Mouse (Mus musculus): ENCODE measurements at regions not wholly inside any gene's neighbourhood (a gene's known extent, or its start where the extent isn't known, plus 50 kb on each side); places are given as distances from the start of the nearest gene placed in this dataset.

DNA sequence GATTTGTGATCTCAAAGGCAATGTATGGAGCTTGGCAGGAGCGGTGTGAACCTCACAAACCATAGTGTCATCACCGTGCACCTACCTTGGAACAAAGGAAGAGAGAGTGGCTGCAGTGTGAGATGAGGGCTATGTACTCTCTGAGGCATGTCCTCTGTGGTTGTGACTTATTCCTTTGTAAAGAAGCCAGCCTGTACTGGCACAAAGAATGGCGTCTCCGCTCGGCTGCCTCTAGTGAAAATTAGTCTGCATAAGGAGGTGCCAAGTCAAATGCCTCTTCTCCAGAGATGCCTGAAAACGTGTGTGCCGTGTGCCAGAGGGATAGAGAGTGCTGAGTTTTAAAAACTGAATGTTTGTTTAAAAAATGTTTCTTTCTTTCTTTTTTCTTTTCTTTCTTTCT lies 444.0 kb upstream of the Frg1 start:
- DNase-seq (ENCODE audit: low read depth, low spot score) = no peak

DNA sequence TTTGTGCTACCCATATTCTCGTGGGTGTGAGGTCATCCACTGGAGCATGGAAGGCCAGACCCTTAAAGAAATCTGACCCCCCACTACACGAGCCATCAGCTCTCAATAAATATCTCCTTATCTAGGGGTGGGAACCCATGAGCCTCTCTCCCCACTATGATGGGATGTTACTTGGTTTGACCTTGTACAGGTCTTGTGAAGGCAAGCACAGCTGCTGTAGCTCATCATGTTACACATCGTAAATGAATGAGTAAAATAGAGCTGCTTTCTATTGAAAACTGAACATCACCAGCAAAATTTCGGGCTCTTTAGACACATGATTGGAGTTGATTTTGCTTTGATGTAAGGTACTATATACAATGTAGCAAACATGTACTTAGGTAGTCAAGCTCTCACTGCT lies 414.8 kb upstream of the Frg1 start:
- no peak for DNase-seq (ENCODE audit: low read depth, low spot score)

DNA sequence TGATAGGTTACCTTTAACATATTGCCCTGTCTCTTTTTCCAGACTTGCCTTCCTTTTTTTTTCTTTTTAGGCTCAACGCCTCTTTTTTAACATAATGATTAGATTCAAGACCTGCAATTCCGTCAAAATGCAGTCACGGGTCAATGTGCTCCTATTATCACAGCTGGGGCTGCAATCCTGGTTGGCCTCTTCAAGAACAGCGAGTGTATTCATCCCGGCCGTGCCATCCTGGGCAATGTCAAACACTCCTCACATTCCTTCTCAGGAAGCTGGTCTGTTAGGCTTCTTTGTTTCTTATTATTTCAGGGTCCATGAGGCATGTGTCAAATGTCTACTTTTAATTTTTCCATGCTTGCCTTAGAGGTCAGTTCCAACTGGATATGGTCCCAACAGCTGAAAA lies 413.5 kb upstream of the Frg1 start:
- no peak for DNase-seq (ENCODE audit: low read depth, low spot score)

DNA sequence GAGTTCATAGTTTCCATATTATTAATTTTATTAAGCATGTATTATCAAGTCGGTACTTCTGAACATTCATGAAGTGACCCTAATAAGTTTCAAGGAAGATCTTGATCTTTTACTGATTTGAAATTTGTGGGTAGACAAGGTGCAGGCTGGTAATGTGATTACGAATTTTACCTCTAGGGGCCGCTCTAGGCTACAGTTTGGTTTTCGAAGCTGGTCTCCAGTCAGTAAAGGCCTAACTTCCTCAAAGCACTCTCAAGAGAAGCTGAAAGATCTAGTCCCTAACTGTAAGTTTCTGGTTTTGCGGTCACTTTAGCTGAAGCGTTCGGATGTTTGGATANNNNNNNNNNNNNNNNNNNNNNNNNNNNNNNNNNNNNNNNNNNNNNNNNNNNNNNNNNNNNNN lies 408.1 kb upstream of the Frg1 start:
- DNase-seq (ENCODE audit: low read depth, low spot score) = peak; percentile 9

DNA sequence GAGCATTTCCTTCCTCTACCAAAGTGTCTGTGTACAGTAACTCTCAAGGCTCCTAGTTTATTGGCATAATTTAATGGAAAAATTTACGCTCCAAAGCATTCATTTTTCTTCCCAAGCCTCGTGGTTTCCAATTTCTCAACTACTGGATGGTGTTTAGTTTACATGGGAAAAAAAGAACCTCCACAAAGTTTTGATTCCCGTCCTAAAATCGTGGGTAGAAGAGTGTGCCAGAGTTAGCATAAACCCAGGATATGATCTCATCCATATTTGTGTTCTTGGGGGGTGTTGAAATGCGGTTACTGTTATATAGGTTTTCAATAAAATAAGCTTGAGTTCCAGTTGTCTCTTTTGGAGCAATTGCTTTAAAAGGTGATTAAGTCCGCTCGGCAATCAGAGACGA lies 406.2 kb upstream of the Frg1 start:
- no peak for DNase-seq (ENCODE audit: low read depth, low spot score)

DNA sequence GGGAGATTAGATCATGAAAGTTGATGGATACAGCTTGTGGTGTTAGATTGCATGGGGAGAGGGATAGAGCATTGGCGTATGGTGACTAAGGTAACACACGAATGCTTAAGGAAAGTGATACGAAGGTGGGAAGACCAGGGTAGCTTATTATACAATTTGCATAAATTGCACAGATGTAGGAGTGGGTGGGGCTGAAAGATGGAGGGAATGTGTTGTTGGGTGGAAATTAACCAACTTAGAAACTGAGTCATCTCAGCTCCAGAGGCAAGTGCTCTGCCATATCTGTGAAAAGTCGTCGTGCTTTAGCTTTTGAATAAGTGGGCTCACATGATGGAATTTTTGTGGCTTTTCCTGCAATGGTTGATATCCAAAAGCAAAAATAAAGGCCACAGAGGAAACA lies 404.8 kb upstream of the Frg1 start:
- no peak for DNase-seq (ENCODE audit: low read depth, low spot score)

DNA sequence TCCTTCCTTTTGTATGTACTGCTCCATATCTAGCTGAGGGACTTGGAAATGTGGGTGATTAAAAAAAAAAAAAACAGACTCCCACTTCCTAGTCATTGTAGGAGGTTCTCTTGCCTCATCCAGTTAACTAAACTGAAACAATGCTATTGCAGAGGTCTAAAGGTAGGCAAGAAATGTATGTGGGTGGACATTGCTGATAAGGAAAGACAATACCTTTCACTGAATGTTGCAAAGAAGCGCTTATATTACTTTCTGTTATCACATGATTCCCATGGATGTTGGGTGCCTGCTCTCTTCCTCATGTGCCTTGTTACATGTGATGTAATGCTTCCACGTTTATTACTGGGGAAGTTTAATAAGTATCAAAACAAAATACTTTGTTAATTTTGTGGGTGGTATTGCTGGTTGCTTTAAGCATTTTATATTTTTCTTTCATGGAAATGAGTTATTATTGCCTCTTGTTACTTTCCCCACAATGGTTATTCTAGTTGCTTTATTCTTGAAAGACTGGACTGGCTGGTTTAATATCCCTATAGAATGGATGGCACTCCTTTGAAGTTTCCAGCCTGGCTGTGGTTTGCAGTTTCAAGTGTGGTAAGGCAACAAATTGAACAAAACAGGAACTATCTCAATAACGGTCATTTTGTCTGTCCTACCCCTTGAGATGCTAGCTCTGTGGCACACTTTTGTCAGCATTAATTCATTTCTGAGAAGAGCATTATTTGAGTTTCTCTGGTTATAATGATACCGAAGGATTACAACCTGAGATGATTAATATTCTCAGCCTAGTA lies 403.9 kb upstream of the Frg1 start:
- DNase-seq (ENCODE audit: low read depth, low spot score) = no peak

DNA sequence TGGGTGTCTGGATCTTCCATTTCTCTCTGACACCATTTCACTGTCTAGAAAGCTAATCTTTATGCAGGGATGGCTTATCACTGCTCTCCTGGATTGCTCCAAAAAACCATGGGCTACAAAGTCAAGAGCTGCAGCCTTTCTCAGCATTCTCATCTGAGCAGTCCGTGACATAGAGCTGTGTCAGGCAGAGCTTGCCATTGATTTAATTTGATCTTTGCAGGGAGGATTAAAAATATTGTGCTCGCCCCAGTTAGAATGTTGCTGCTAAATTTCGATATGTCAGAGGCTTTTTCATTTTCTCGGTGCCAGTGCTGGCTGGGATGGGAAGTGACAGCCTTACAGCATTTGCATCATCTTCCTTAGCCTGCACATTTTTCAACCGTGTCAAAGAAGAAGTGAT lies 401.7 kb upstream of the Frg1 start:
- no peak for DNase-seq (ENCODE audit: low read depth, low spot score)

DNA sequence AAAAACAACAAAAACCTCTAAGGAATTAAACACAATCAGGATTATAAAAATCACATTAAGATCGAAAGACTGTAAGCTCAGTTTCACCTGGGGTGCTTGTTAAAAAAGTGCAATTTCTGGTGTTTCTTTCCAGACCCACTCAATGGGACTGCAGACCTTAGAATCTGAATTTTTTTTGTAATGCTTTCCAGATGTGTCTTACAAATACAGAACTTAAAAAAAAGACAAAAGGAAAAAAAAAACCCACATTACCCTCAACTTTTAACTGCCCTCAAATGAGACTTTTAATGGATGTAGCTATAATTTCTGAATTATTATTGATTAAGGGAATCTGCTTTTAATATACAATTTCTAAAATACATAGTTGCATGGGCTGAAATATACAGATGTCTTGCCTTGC lies 401.2 kb upstream of the Frg1 start:
- DNase-seq (ENCODE audit: low read depth, low spot score) = no peak

DNA sequence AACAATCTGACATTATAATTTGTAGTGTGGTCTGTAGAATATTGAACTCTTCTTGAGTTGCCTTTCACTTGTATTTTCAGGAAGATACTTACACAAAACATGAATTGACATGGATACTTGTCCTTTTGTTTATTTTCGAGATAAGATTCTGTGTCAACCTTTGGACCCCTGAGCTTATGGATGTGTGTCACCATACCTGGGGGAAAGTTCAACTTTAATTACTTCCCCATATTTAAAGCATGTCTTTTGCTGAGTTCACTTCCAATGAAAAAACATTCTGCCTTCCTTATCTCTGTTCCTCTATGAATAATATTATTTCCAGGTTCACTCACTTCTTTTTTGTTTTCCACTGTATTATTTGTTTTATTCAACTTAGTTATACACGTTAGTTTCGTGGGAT lies 398.4 kb upstream of the Frg1 start:
- no peak for DNase-seq (ENCODE audit: low read depth, low spot score)

DNA sequence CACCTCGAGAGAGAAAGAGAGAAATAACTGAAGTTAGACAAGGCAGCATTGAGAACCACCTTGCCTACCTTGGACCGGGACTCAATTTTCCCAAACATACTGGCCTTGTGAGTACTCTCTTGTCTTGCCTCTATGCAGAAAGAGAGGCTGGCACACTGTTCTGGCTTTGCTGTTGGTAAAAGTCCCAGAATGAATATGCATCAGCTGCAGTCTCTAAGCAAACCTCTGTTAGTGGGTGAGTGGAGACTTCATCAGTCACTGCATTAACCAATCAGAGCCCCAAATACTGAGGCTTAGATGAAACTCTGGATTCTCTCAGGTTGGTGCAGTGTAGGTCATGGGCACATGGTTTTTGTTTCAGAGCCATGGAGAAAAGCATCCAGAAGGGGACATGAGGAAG lies 378.8 kb upstream of the Frg1 start:
- no peak for DNase-seq (ENCODE audit: low read depth, low spot score)

DNA sequence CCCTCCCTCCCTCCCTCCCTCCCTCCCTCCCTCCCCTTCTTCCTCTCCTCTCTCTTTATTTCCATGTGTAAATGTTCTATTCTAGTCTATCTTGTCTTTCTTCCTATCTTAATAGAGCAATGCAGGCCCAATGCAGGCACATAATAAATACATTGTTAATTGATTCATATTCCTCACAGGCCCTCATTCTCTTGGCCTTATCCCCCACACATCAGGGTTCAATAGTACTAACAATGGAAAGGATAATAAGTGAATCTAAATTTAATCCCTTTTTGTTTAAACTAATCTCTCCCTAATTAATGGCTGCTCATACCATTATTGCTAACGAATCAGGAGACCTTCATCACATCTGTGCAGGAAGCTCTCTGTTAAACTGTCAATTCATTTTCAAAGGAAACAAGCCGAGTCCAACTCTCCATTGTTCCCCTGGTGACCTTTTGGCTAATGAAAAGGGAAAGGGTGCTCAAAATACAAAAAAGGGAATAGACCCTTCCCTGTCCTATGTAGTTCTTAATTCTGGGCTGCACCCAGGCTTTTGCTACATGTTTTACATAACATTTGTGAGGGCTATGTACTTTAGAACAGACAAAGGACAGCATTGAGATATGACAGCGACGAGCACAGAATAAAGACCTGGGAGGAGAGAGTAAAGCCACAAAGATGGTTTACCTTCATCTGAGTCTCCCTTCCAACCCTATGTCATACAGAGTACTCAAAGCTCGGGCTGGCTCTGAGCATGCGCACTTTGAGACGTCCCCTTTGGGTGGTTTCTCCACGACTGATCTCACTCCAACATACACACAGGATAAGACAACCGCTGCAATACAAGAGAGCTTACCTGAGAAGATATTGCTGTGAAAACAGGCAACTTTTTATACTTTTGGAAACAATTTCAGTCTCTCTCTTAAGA lies 370.3 kb upstream of the Frg1 start:
- DNase-seq (ENCODE audit: low read depth, low spot score) = no peak

DNA sequence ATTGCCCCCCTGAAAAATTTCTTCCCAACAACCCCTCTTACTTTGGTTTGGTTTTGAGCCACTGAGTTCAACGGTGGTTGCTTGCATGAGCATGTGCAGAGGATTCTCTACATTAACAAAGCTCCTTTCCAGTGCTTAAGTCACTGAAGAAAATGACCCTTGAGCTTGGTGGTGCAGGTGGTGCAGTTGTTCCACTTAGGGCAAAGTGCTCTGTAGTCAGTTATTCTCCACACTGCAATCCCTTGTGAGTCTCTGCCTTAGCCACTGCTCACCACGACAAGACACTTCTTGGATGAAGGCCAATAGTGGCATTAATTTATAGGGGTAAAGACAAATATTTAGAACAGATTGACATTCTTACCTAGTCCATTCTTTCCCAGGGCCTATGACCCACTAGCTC lies 369.1 kb upstream of the Frg1 start:
- no peak for DNase-seq (ENCODE audit: low read depth, low spot score)

DNA sequence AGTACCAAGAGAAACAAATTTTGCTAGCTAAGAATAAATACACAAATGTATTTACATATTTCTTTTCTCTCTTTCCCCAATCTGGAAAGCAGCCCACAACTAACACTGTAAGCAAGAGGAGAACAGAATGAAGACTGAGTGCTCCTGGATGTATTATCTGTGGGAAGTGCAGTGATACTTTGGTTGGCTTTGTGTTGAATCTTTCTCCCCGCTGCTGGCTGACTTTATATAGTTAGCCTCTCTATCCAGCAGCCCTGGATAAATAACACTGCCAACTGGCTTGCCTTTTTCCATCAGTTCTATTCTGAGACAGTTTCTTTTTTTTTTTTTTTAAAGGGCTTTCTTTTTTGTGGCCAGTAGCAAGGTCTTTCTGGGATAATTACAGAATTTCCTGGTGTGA lies 366.0 kb upstream of the Frg1 start:
- DNase-seq (ENCODE audit: low read depth, low spot score) = no peak

DNA sequence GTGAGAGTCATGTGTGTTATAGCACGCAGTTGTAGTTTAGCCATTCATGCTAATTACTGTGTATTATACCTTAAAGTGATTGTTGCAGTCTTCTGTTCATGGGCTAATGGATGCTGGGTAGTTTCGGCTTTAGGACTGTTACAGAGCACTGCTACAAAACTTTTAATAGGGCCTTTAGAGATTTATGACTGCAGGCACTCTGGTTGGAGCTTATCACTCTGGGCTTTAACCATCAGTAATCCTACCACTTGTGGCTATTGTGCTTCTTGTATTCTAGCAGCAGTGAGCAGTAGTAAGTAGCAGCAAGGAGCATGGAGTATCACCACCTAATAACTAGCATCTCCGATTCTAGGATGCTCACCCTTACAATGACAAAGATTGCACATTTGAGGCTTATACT lies 362.6 kb upstream of the Frg1 start:
- no peak for DNase-seq (ENCODE audit: low read depth, low spot score)

DNA sequence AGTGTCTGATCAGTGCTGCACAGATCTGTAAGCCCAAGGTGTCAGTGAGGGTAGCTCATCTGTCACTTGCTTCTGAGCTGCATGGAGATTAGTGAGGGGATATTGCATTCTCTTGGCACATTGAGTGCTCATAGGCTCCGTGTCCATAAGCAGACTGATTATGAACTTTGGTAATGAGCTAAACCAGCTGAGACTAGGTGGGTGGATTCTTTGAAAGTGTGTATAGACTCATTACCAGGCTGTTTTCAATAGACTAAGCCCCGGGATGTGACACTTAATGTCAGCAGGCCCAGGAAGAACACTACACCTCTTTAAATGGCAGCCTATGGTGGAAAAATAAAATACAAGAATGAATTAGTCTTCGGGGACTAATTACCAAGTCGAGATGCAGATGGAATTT lies 354.9 kb upstream of the Frg1 start:
- DNase-seq (ENCODE audit: low read depth, low spot score) = no peak

DNA sequence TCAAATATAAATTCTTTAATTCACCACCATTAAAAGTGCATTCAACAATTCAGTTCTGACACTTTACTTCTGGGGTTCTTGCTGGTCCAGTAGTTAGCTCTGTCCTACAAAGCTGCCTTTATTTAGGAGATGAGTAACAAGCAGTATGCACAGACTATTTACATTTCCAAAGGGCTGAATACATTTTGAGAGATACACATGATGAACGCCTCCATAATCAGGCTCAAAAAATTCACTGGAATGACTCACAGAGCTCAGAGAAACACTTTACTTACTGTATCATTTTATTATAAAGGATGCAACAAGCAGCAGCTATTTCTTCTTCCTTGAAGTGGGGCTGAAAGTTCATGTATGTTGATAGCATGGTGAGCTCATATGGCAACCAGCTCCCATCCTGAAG lies 336.6 kb upstream of the Frg1 start:
- no peak for DNase-seq (ENCODE audit: low read depth, low spot score)

DNA sequence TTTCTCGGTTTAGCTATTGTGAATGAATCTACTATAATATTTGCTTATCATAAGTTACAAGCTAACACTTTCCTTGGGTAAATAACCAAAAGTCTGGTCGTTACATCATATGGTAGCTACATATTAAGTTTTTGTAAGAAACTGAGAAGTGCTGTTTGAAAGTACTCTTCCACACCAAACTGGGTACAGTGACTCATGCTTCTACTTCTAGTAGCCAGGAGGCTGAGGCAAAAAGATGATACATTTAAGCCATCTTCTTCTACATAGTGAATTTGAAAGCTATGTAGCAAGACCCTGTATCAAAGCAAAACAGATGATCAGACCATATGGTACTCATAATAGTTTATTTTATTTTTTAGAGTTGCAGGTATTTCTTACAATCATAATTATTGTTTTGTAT lies 335.8 kb upstream of the Frg1 start:
- no peak for DNase-seq (ENCODE audit: low read depth, low spot score)

DNA sequence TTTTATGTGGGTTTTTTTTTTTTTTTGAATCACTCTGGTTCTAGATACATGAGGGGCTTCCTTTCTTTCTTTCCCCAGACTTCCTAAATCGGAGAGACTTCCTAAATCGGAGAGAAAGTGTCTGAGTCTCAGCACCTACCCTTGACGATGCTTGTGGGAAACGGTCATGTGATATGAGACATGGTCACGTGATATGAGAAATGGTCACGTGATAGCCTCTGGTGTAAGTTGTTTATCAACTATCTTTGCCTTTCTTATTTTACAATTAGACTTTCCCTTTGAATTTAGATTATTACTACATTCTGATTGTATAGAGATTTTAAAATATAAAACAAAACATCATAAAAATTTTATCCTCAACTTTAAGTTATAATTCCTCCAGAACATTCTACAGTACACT lies 330.1 kb upstream of the Frg1 start:
- DNase-seq (ENCODE audit: low read depth, low spot score) = no peak

DNA sequence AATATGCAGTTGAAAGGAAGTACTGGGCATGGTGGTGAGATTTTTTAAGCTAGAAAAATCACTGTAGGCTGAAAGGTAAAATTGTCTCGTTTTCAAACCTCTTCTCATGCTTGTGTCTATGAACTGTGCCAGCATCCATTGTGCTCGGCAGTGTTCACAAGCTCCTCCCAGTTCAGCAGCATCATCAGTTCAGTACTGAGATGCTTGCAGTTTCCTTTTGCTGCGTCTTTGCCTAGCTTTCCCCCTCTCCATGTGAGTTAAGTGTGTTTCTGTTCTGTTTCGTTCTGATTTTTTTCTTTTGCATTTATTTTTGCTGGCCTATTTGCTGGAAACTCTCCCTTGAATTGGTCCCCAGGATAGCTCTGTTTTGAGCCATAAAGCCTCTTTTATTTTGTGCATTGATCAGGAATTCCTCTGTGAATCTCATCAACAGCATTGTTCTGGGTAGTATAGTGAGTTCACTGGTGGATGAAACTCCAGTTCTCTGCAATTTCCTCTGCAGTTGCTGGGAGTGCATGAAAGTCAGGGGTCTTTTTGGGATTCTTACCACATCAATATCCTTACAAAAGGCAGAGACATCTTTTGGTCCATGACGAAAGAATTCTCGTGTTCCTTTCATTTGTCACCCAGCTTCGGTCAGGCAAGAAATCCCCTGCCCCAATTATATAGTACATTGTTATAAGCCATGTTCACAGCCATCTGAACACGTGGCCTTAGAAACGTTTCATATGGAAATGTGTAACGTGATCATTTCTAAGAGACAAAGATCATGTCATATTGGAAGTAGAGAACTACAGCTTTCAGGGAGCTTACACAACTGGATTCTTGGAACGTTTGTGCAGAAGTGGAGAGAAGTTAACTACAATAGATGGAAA lies 326.2 kb upstream of the Frg1 start:
- DNase-seq (ENCODE audit: low read depth, low spot score) = no peak

DNA sequence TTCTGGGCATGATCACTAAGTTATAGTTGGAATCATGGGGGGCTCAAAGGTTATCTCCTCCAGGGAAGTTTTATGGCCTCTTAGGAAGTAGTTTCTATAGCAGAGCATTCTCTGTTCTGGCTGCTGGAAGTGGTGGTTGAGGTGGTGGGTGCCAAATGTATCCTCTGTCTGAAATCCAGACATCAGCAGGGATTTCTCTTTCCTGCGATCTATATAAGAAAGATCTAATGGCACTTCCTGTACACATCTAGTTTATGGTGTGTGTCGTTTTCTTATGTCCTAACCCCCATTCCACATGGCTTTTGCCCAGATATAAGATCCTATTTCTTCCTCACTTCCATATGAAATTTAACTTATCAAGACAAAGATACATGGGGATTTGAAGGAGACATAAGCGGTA lies 300.1 kb upstream of the Frg1 start:
- no peak for DNase-seq (ENCODE audit: low read depth, low spot score)

DNA sequence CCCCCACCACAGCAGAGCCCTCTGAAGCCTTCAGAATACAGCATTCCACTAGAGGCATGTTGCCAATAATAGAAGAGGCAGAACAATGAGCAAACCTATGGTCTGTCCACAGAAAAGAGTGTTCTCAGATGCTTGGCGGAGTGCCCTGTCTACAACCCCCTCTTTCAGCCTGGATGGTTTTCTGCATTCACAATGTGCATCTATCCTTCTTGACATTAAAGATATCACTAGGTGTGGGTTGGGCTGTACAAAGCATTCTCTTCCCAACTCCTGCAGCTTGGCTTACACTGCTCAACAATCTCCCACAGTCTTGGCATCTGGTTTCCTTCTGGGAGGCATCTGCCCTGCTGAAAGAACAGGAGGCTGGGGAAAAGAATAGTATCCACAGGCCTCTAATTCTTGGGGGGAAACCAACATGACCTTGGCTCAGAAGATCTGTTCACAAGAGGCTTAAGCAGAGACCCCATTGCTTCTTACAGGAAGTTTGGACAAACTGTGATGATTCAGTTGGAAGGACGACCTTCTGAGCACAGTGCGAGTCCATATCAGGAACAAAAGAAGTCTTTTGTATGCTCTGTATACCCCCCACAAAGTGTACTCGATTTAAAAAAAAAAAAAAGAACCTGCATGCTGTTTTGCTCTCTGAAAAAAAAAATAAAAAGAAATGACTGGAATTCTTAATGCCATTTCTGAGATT lies 296.9 kb upstream of the Frg1 start:
- no peak for DNase-seq (ENCODE audit: low read depth, low spot score)
